Mouse (Mus musculus): ENCODE results near the gene Nalcn. TPM values are rescaled to one million over a fixed set of nuclear protein-coding genes. Genes with fewer than 3 reads are reported as not detected.
"Not testable (repeated sequence)": the region's sequence is repeated elsewhere in the genome, so short reads cannot be mapped to it uniquely, and the experiment has no call there.

Nalcn gene
- not detected in 2 replicates for polyA plus RNA-seq (2016; fragmentation: Nextera tagmentation; extraction: Ambion mirVana)

GRCm38 (mm10) chr14:123626501-123627179 is at the start of gene Nalcn:
Gene Nalcn (minus strand): TSS chr14:123627144.
- WGBS, result 1% methylated on average over 47 of the region's 47 CpGs
- DNase-seq (ENCODE audit: low spot score), result no peak
- H3K27ac ChIP-seq, result 0 out of 2 replicates have a peak within 1 kb of the TSS, but pooled peaks have one; percentile 23

GRCm38 (mm10) chr14:123671076-123671475 is 44.1 kb upstream of the Nalcn start:
- H3K27ac ChIP-seq; H3K36me3 ChIP-seq; H3K27me3 ChIP-seq (ENCODE audit: insufficient read depth, poor library complexity, severe bottlenecking); H3K9me3 ChIP-seq; H3K4me1 ChIP-seq; DNase-seq (ENCODE audit: low spot score); H3K4me3 ChIP-seq: not testable (repeated sequence)
- WGBS, result 62% methylated on average over 21 of the region's 21 CpGs

More at GRCm38 (mm10) chr14:123626501-123627179, at the start of gene Nalcn:
- H3K9me3 ChIP-seq, result no peaks in the 10 kb centered on the region
- no peaks in the 10 kb centered on the region for H3K36me3 ChIP-seq
- peaks cover 6% of the 10 kb centered on the region; the same call in 1 of the 2 replicates for H3K4me1 ChIP-seq
- H3K4me3 ChIP-seq, result peak within 1 kb of the TSS; percentile 72
- peaks cover 19% of the 10 kb centered on the region for H3K27me3 ChIP-seq (ENCODE audit: insufficient read depth, poor library complexity, severe bottlenecking)

GRCm38 (mm10) chr14:123664451-123664850 is 37.5 kb upstream of the Nalcn start:
- no peak overlapping the region for H3K4me3 ChIP-seq
- no peaks in the 10 kb centered on the region for H3K36me3 ChIP-seq
- H3K9me3 ChIP-seq, result no peaks in the 10 kb centered on the region
- no peak overlapping the region for H3K27ac ChIP-seq
- DNase-seq (ENCODE audit: low spot score), result no peak
- peaks cover 10% of the 10 kb centered on the region for H3K4me1 ChIP-seq
- no peaks in the 10 kb centered on the region for H3K27me3 ChIP-seq (ENCODE audit: insufficient read depth, poor library complexity, severe bottlenecking)

- Histone ChIP-seq H3K9me3 (no peaks in the 10 kb centered on the region), H3K27ac (no peak overlapping the region), H3K36me3 (no peaks in the 10 kb centered on the region), H3K4me1 (peaks cover 10% of the 10 kb centered on the region), H3K27me3 (ENCODE audit: insufficient read depth, poor library complexity, severe bottlenecking) (no peaks in the 10 kb centered on the region), H3K4me3 (no peak overlapping the region)
- no peak for DNase-seq (ENCODE audit: low spot score)
These were observed 36.3 kb upstream of the Nalcn start for GRCm38 (mm10) chr14:123663206-123663605.

GRCm38 (mm10) chr14:123662386-123662785 is 35.4 kb upstream of the Nalcn start:
- no peak for DNase-seq (ENCODE audit: low spot score)
- no peaks in the 10 kb centered on the region for H3K9me3 ChIP-seq
- WGBS, result 74% methylated on average over 1 of the region's 1 CpGs
- H3K27me3 ChIP-seq (ENCODE audit: insufficient read depth, poor library complexity, severe bottlenecking), result no peaks in the 10 kb centered on the region
- H3K4me3 ChIP-seq, result no peak overlapping the region
- H3K27ac ChIP-seq, result no peak overlapping the region
- no peaks in the 10 kb centered on the region for H3K36me3 ChIP-seq
- H3K4me1 ChIP-seq, result peaks cover 10% of the 10 kb centered on the region

GRCm38 (mm10) chr14:123661091-123661491 is 34.1 kb upstream of the Nalcn start:
- peak; percentile 85 for DNase-seq (ENCODE audit: low spot score)
- H3K4me1 ChIP-seq, result peaks cover 10% of the 10 kb centered on the region
- no peak overlapping the region for H3K27ac ChIP-seq
- no peaks in the 10 kb centered on the region for H3K36me3 ChIP-seq
- 0 out of 2 replicates have a peak overlapping the region, but pooled peaks have one; percentile 4 for H3K4me3 ChIP-seq
- H3K9me3 ChIP-seq, result no peaks in the 10 kb centered on the region
- WGBS, result 18% methylated on average over 20 of the region's 20 CpGs
- H3K27me3 ChIP-seq (ENCODE audit: insufficient read depth, poor library complexity, severe bottlenecking), result no peaks in the 10 kb centered on the region

- no peak for DNase-seq (ENCODE audit: low spot score)
- H3K4me3 ChIP-seq, result no peak within 1 kb of the TSS
These were observed 33.0 kb upstream of the Nalcn start, which contains the start of gene Itgbl1 for GRCm38 (mm10) chr14:123659921-123660385. Gene Itgbl1 (plus strand): TSS chr14:123659971.

GRCm38 (mm10) chr14:123627180-123627562 is 227 bp upstream of the Nalcn start:
- no peak overlapping the region for H3K27ac ChIP-seq
- no peaks in the 10 kb centered on the region for H3K9me3 ChIP-seq
- peak overlapping the region; percentile 72 for H3K4me3 ChIP-seq
- peaks cover 19% of the 10 kb centered on the region for H3K27me3 ChIP-seq (ENCODE audit: insufficient read depth, poor library complexity, severe bottlenecking)
- no peaks in the 10 kb centered on the region for H3K36me3 ChIP-seq
- WGBS, result 61% methylated on average over 3 of the region's 3 CpGs
- DNase-seq (ENCODE audit: low spot score), result no peak
- H3K4me1 ChIP-seq, result peaks cover 6% of the 10 kb centered on the region; the same call in 1 of the 2 replicates

More at GRCm38 (mm10) chr14:123659921-123660385, 33.0 kb upstream of the Nalcn start, which contains the start of gene Itgbl1:
- H3K36me3 ChIP-seq, result no peaks in the 10 kb centered on the region
- peaks cover 10% of the 10 kb centered on the region for H3K4me1 ChIP-seq
- H3K9me3 ChIP-seq, result no peaks in the 10 kb centered on the region
- peak within 1 kb of the TSS; percentile 8; the same call in 1 of the 2 replicates for H3K27ac ChIP-seq
- WGBS, result 24% methylated on average over 7 of the region's 7 CpGs
- no peaks in the 10 kb centered on the region for H3K27me3 ChIP-seq (ENCODE audit: insufficient read depth, poor library complexity, severe bottlenecking)

- Histone ChIP-seq H3K27ac (no peak overlapping the region), H3K27me3 (ENCODE audit: insufficient read depth, poor library complexity, severe bottlenecking) (peaks cover 19% of the 10 kb centered on the region), H3K4me1 (peaks cover 6% of the 10 kb centered on the region; the same call in 1 of the 2 replicates), H3K4me3 (no peak overlapping the region), H3K36me3 (no peaks in the 10 kb centered on the region), H3K9me3 (no peaks in the 10 kb centered on the region)
- 61% methylated on average over 1 of the region's 1 CpGs for WGBS
- DNase-seq (ENCODE audit: low spot score), result no peak
These were observed 4.0 kb downstream of the Nalcn start for GRCm38 (mm10) chr14:123622969-123623368.

- Histone ChIP-seq H3K9me3 (no peaks in the 10 kb centered on the region), H3K27ac (no peak overlapping the region), H3K4me3 (no peak overlapping the region), H3K36me3 (no peaks in the 10 kb centered on the region), H3K27me3 (ENCODE audit: insufficient read depth, poor library complexity, severe bottlenecking) (no peaks in the 10 kb centered on the region), H3K4me1 (no peaks in the 10 kb centered on the region)
- no peak for DNase-seq (ENCODE audit: low spot score)
- WGBS, result 68% methylated on average over 3 of the region's 3 CpGs
These were observed 31.7 kb downstream of the Nalcn start for GRCm38 (mm10) chr14:123595265-123595664.

GRCm38 (mm10) chr14:123587412-123587811 is 39.5 kb downstream of the Nalcn start:
- no peaks in the 10 kb centered on the region for H3K36me3 ChIP-seq
- H3K27me3 ChIP-seq (ENCODE audit: insufficient read depth, poor library complexity, severe bottlenecking), result no peaks in the 10 kb centered on the region
- no peak overlapping the region for H3K4me3 ChIP-seq
- no peak for DNase-seq (ENCODE audit: low spot score)
- H3K9me3 ChIP-seq, result no peaks in the 10 kb centered on the region
- no peak overlapping the region for H3K27ac ChIP-seq
- no peaks in the 10 kb centered on the region for H3K4me1 ChIP-seq

GRCm38 (mm10) chr14:123582433-123582832 is 44.5 kb downstream of the Nalcn start:
- Histone ChIP-seq H3K27ac (no peak overlapping the region), H3K36me3 (no peaks in the 10 kb centered on the region), H3K9me3 (no peaks in the 10 kb centered on the region), H3K27me3 (ENCODE audit: insufficient read depth, poor library complexity, severe bottlenecking) (no peaks in the 10 kb centered on the region), H3K4me3 (no peak overlapping the region), H3K4me1 (no peaks in the 10 kb centered on the region)
- WGBS, result 92% methylated on average over 2 of the region's 2 CpGs
- DNase-seq (ENCODE audit: low spot score), result no peak

- H3K4me3 ChIP-seq, result no peak overlapping the region
- WGBS, result 80% methylated on average over 4 of the region's 4 CpGs
These were observed 51.6 kb downstream of the Nalcn start for GRCm38 (mm10) chr14:123575356-123575755.

More at GRCm38 (mm10) chr14:123575356-123575755, 51.6 kb downstream of the Nalcn start:
- no peak for DNase-seq (ENCODE audit: low spot score)
- no peaks in the 10 kb centered on the region for H3K27me3 ChIP-seq (ENCODE audit: insufficient read depth, poor library complexity, severe bottlenecking)
- H3K4me1 ChIP-seq, result no peaks in the 10 kb centered on the region
- H3K9me3 ChIP-seq, result no peaks in the 10 kb centered on the region
- H3K36me3 ChIP-seq, result no peaks in the 10 kb centered on the region
- H3K27ac ChIP-seq, result no peak overlapping the region
